Mouse (Mus musculus): ENCODE measurements around the gene Zfp688. TPM values are rescaled to one million over a fixed set of nuclear protein-coding genes. Genes with fewer than 3 reads are reported as not detected.

The Zfp688 gene
- polyA plus RNA-seq, 2 experiments = 18.6 to 25.2 TPM

DNA sequence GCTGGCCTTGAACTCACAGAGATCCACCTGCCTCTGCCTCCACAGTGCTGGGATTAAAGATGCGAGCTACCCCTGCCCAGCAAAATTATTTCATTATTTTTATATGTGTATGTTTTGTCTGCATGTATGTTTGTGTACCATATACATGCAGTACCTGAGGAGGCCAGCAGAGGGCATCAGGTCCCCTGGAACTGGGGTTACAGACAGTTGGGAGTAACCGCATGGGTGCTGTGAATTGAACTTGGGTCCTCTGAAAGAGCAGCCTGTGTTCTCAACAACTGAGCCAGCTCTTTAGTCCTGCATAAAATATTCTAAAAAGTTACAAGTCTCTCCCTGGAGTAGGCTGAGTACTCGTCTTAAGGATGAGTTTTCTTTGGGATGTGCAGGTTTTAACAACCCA, 15.9 kb upstream of the Zfp688 start:
- Histone ChIP-seq H3K9ac (ENCODE audit: low read depth, low read length, severe bottlenecking) (no peak overlapping the region), H3K4me3 (replicated peaks; ENCODE audit: low read length) (no peak overlapping the region), H3K36me3 (ENCODE audit: control insufficient read depth, insufficient read depth, low read length) (peaks cover 7% of the 10 kb centered on the region), H3K9me3 (ENCODE audit: control insufficient read depth, low read length) (peaks cover 5% of the 10 kb centered on the region; the same call in 1 of the 2 replicates), H3K27ac (replicated peaks; ENCODE audit: low read depth, low read length) (no peak overlapping the region), H3K4me1 (ENCODE audit: control insufficient read depth, insufficient read depth, low read length) (no peaks in the 10 kb centered on the region), H3K4me2 (replicated peaks; ENCODE audit: low read depth, low read length, severe bottlenecking) (no peak overlapping the region), H3K27me3 (ENCODE audit: control insufficient read depth, insufficient read depth, low read length) (no peaks in the 10 kb centered on the region)
- no peak for TF ChIP-seq POLR2A (IDR thresholded peaks at IDR 0.05; ENCODE audit: borderline replicate concordance, extremely low read depth, insufficient read depth, insufficient read length)
- DNase-seq (ENCODE audit: low spot score) = no peak
- WGBS = 80% methylated on average over 3 of the region's 3 CpGs
- no peak for ATAC-seq (ENCODE audit: low FRiP score, low read depth)

- no peak for TF ChIP-seq POLR2A (IDR thresholded peaks at IDR 0.05; ENCODE audit: borderline replicate concordance, extremely low read depth, insufficient read depth, insufficient read length)
- 90% methylated on average over 4 of the region's 4 CpGs for WGBS
These were observed 13.3 kb upstream of the Zfp688 start for GRCm38 (mm10) chr7:127435206-127435605.

DNA sequence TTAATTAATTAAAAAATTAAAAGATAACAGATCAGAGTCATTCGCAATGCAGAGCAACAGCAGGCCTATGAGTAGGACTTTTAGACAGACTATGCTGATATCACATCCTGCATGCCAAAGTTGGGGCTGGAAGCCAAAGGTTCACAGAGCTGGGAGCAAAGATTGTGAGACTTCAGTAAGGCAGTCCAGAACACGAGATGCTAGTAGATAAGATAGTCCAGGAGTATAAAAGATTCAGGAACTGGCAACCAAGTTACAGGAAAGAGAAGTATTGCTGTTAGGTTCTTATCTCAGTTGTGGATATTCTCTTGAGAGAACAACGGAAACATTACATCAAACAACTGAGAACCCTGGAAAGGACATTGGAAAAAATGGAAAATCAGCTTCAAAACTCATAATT, 4.5 kb upstream of the Zfp688 start:
- no peaks in the 10 kb centered on the region for H3K36me3 ChIP-seq (ENCODE audit: control insufficient read depth, insufficient read depth, low read length)
- TF ChIP-seq POLR2A (IDR thresholded peaks at IDR 0.05; ENCODE audit: borderline replicate concordance, extremely low read depth, insufficient read depth, insufficient read length) = no peak
- DNase-seq (ENCODE audit: low spot score) = no peak
- H3K9me3 ChIP-seq (ENCODE audit: control insufficient read depth, low read length) = no peaks in the 10 kb centered on the region
- no peak for ATAC-seq (ENCODE audit: low FRiP score, low read depth)
- no peak overlapping the region for H3K27ac ChIP-seq (replicated peaks; ENCODE audit: low read depth, low read length)
- H3K9ac ChIP-seq (ENCODE audit: low read depth, low read length, severe bottlenecking) = no peak overlapping the region
- H3K4me3 ChIP-seq (replicated peaks; ENCODE audit: low read length) = no peak overlapping the region
- 69% methylated on average over 3 of the region's 3 CpGs for WGBS
- no peaks in the 10 kb centered on the region for H3K27me3 ChIP-seq (ENCODE audit: control insufficient read depth, insufficient read depth, low read length)
- peaks cover under 1% of the 10 kb centered on the region; the same call in 1 of the 2 replicates for H3K4me1 ChIP-seq (ENCODE audit: control insufficient read depth, insufficient read depth, low read length)
- H3K4me2 ChIP-seq (replicated peaks; ENCODE audit: low read depth, low read length, severe bottlenecking) = no peak overlapping the region

More at GRCm38 (mm10) chr7:127435206-127435605, 13.3 kb upstream of the Zfp688 start:
- Histone ChIP-seq H3K27me3 (ENCODE audit: control insufficient read depth, insufficient read depth, low read length) (no peaks in the 10 kb centered on the region), H3K9me3 (ENCODE audit: control insufficient read depth, low read length) (peaks cover 5% of the 10 kb centered on the region; the same call in 1 of the 2 replicates), H3K4me1 (ENCODE audit: control insufficient read depth, insufficient read depth, low read length) (no peaks in the 10 kb centered on the region), H3K4me2 (replicated peaks; ENCODE audit: low read depth, low read length, severe bottlenecking) (no peak overlapping the region), H3K9ac (ENCODE audit: low read depth, low read length, severe bottlenecking) (no peak overlapping the region), H3K4me3 (replicated peaks; ENCODE audit: low read length) (no peak overlapping the region), H3K27ac (replicated peaks; ENCODE audit: low read depth, low read length) (no peak overlapping the region), H3K36me3 (ENCODE audit: control insufficient read depth, insufficient read depth, low read length) (no peaks in the 10 kb centered on the region)
- DNase-seq (ENCODE audit: low spot score) (no peak), ATAC-seq (ENCODE audit: low FRiP score, low read depth) (no peak)

- DNase-seq (ENCODE audit: low spot score) (no peak), ATAC-seq (ENCODE audit: low FRiP score, low read depth) (no peak)
- 93% methylated on average over 2 of the region's 2 CpGs for WGBS
- Histone ChIP-seq H3K27me3 (ENCODE audit: control insufficient read depth, insufficient read depth, low read length) (no peaks in the 10 kb centered on the region), H3K4me2 (replicated peaks; ENCODE audit: low read depth, low read length, severe bottlenecking) (no peak overlapping the region), H3K4me1 (ENCODE audit: control insufficient read depth, insufficient read depth, low read length) (peaks cover 5% of the 10 kb centered on the region; the same call in 1 of the 2 replicates), H3K36me3 (ENCODE audit: control insufficient read depth, insufficient read depth, low read length) (no peaks in the 10 kb centered on the region), H3K27ac (replicated peaks; ENCODE audit: low read depth, low read length) (no peak overlapping the region), H3K9me3 (ENCODE audit: control insufficient read depth, low read length) (no peaks in the 10 kb centered on the region), H3K9ac (ENCODE audit: low read depth, low read length, severe bottlenecking) (no peak overlapping the region), H3K4me3 (replicated peaks; ENCODE audit: low read length) (no peak overlapping the region)
- TF ChIP-seq POLR2A (IDR thresholded peaks at IDR 0.05; ENCODE audit: borderline replicate concordance, extremely low read depth, insufficient read depth, insufficient read length) = no peak
These were observed 4.0 kb upstream of the Zfp688 start for GRCm38 (mm10) chr7:127425911-127426310.

DNA sequence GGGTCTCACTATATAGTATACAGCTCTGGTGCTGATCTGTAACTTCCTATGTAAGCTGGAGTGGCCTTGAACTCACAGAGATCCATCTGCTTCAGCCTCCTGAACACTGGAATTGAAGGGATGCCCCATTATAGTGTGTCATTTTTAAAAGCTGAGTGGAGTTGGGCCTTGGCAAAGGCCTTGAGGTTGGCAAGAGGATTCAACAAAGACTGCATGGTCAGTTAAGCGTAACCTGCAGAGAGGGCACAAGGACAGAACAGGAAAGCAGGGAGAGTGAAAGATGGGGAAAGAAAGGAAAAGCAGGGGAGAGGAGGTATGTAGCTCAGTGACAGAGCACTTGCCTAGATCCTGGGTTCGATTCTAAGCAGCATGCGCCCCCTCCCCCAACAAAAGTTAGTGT, 3.4 kb upstream of the Zfp688 start:
- Histone ChIP-seq H3K9ac (ENCODE audit: low read depth, low read length, severe bottlenecking) (no peak overlapping the region), H3K4me2 (replicated peaks; ENCODE audit: low read depth, low read length, severe bottlenecking) (no peak overlapping the region), H3K27ac (replicated peaks; ENCODE audit: low read depth, low read length) (no peak overlapping the region), H3K9me3 (ENCODE audit: control insufficient read depth, low read length) (no peaks in the 10 kb centered on the region), H3K4me3 (replicated peaks; ENCODE audit: low read length) (no peak overlapping the region), H3K27me3 (ENCODE audit: control insufficient read depth, insufficient read depth, low read length) (no peaks in the 10 kb centered on the region), H3K4me1 (ENCODE audit: control insufficient read depth, insufficient read depth, low read length) (peaks cover 5% of the 10 kb centered on the region; the same call in 1 of the 2 replicates), H3K36me3 (ENCODE audit: control insufficient read depth, insufficient read depth, low read length) (no peaks in the 10 kb centered on the region)
- DNase-seq (ENCODE audit: low spot score) (no peak), ATAC-seq (ENCODE audit: low FRiP score, low read depth) (no peak)
- 87% methylated on average over 3 of the region's 3 CpGs for WGBS
- no peak for TF ChIP-seq POLR2A (IDR thresholded peaks at IDR 0.05; ENCODE audit: borderline replicate concordance, extremely low read depth, insufficient read depth, insufficient read length)
